Mouse (Mus musculus): ENCODE measurements around the gene Slc27a2. TPM values are rescaled to one million over a fixed set of nuclear protein-coding genes. Genes with fewer than 3 reads are reported as not detected.

Gene Slc27a2
- total and polyA plus RNA-seq, 3 experiments, result 0.27 TPM; not detected in 2

- Histone ChIP-seq H3K9me3 (replicated peaks) (no peaks in the 10 kb centered on the region), H3K27me3 (ENCODE audit: insufficient read depth, low read length) (peaks cover 24% of the 10 kb centered on the region), H3K4me3 (ENCODE audit: low read depth, low read length) (no peak overlapping the region), H3K4me1 (ENCODE audit: insufficient read depth, low read depth, low read length) (peaks cover 13% of the 10 kb centered on the region), H3K36me3 (replicated peaks) (no peaks in the 10 kb centered on the region)
- TF ChIP-seq CTCF (IDR thresholded peaks at IDR 0.05; ENCODE audit: low read depth, low read length) (no peak), TAL1 (conservative IDR thresholded peaks at IDR 0.05; ENCODE audit: low read depth, low read length) (no peak), GATA2 (IDR thresholded peaks at IDR 0.05; ENCODE audit: borderline replicate concordance, low read depth, low read length) (no peak), POLR2AphosphoS5 (IDR thresholded peaks at IDR 0.05; ENCODE audit: insufficient replicate concordance, low read depth, low read length) (no peak), GATA1 (IDR thresholded peaks at IDR 0.05; ENCODE audit: borderline replicate concordance, low read length) (no peak)
- no peak for ATAC-seq (ENCODE audit: extremely low read depth, insufficient number of reproducible peaks, low FRiP score, poor library complexity, severe bottlenecking)
- DNase-seq (ENCODE audit: low spot score), result no peak
Measured at GRCm38 (mm10) chr2:126596347-126597072, 44.3 kb downstream of the Slc27a2 start.

DNA sequence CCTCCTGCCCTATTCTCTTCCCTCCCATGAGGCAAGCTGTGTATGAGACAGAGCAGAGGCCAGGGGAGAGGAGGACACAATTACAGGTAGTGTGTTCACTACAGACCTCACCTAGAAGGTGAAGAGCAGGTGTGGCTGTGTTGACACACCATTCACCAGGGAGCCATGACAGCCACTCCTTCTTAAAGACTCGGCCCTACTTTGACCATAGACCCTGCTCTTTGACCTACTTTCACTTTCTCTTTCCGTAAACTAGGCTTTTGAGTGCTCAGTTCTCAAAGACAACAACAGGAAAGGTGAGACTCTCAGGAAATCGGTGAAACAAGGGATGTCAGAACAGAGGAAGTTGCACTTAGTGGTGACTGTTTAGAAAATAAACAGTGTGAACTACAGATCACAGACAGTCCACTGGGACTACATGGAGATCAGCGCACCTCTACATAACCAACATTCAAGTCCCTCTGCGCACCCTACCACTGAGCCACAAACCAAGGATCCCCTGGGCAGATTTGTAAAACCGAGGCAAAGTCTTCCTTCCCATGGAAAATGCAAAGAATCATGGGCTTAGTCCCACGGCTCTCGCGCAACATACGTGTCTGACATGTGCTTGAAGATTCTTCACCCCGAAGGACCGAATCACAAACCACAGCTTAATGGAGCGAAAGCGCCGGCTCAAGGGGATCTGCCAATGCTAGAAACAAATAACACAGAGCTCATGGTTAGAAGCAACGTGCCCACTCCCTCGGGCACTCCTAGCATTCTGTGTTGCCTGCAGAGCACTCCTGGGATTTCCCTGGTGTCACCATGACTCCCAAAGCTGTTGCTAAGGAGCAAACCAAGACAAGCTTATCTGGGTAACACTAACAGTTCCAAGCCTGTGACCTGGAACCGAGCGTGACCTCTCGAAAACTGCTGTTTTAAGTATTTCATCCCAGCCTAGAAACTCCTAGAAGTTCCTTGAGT is 45.4 kb downstream of the Slc27a2 start:
- no peak for ATAC-seq (ENCODE audit: extremely low read depth, insufficient number of reproducible peaks, low FRiP score, poor library complexity, severe bottlenecking)
- TF ChIP-seq GATA1 (IDR thresholded peaks at IDR 0.05; ENCODE audit: borderline replicate concordance, low read length) (no peak), CTCF (IDR thresholded peaks at IDR 0.05; ENCODE audit: low read depth, low read length) (no peak), GATA2 (IDR thresholded peaks at IDR 0.05; ENCODE audit: borderline replicate concordance, low read depth, low read length) (no peak), POLR2AphosphoS5 (IDR thresholded peaks at IDR 0.05; ENCODE audit: insufficient replicate concordance, low read depth, low read length) (no peak), TAL1 (conservative IDR thresholded peaks at IDR 0.05; ENCODE audit: low read depth, low read length) (no peak)
- H3K4me3 ChIP-seq (ENCODE audit: low read depth, low read length), result peak overlapping the region; percentile 18; the same call in 1 of the 2 replicates

GRCm38 (mm10) chr2:126598359-126598758 is 46.2 kb downstream of the Slc27a2 start:
- Histone ChIP-seq H3K4me1 (ENCODE audit: insufficient read depth, low read depth, low read length) (peaks cover 13% of the 10 kb centered on the region), H3K4me3 (ENCODE audit: low read depth, low read length) (no peak overlapping the region), H3K27me3 (ENCODE audit: insufficient read depth, low read length) (peaks cover 26% of the 10 kb centered on the region), H3K36me3 (replicated peaks) (no peaks in the 10 kb centered on the region), H3K9me3 (replicated peaks) (no peaks in the 10 kb centered on the region)
- DNase-seq (ENCODE audit: low spot score) (no peak), ATAC-seq (ENCODE audit: extremely low read depth, insufficient number of reproducible peaks, low FRiP score, poor library complexity, severe bottlenecking) (no peak)
- TF ChIP-seq GATA1 (IDR thresholded peaks at IDR 0.05; ENCODE audit: borderline replicate concordance, low read length) (no peak), POLR2AphosphoS5 (IDR thresholded peaks at IDR 0.05; ENCODE audit: insufficient replicate concordance, low read depth, low read length) (no peak), CTCF (IDR thresholded peaks at IDR 0.05; ENCODE audit: low read depth, low read length) (no peak), GATA2 (IDR thresholded peaks at IDR 0.05; ENCODE audit: borderline replicate concordance, low read depth, low read length) (no peak), TAL1 (conservative IDR thresholded peaks at IDR 0.05; ENCODE audit: low read depth, low read length) (no peak)

More for the DNA sequence above, 45.4 kb downstream of the Slc27a2 start:
- no peak for DNase-seq (ENCODE audit: low spot score)
- Histone ChIP-seq H3K27me3 (ENCODE audit: insufficient read depth, low read length) (peaks cover 26% of the 10 kb centered on the region), H3K4me1 (ENCODE audit: insufficient read depth, low read depth, low read length) (peaks cover 13% of the 10 kb centered on the region), H3K36me3 (replicated peaks) (no peaks in the 10 kb centered on the region), H3K9me3 (replicated peaks) (no peaks in the 10 kb centered on the region)

GRCm38 (mm10) chr2:126599005-126599404 is 46.8 kb downstream of the Slc27a2 start:
- H3K36me3 ChIP-seq (replicated peaks), result no peaks in the 10 kb centered on the region
- H3K4me1 ChIP-seq (ENCODE audit: insufficient read depth, low read depth, low read length), result peaks cover 13% of the 10 kb centered on the region
- H3K27me3 ChIP-seq (ENCODE audit: insufficient read depth, low read length), result peaks cover 26% of the 10 kb centered on the region
- peak; percentile 28; the same call in 1 of the 2 replicates for ATAC-seq (ENCODE audit: extremely low read depth, insufficient number of reproducible peaks, low FRiP score, poor library complexity, severe bottlenecking)
- DNase-seq (ENCODE audit: low spot score), result no peak
- TF ChIP-seq POLR2AphosphoS5 (IDR thresholded peaks at IDR 0.05; ENCODE audit: insufficient replicate concordance, low read depth, low read length), result no peak
- no peak for TF ChIP-seq CTCF (IDR thresholded peaks at IDR 0.05; ENCODE audit: low read depth, low read length)
- TF ChIP-seq GATA1 (IDR thresholded peaks at IDR 0.05; ENCODE audit: borderline replicate concordance, low read length), result no peak
- TF ChIP-seq GATA2 (IDR thresholded peaks at IDR 0.05; ENCODE audit: borderline replicate concordance, low read depth, low read length), result no peak
- no peak for TF ChIP-seq TAL1 (conservative IDR thresholded peaks at IDR 0.05; ENCODE audit: low read depth, low read length)
- no peak overlapping the region for H3K4me3 ChIP-seq (ENCODE audit: low read depth, low read length)
- no peaks in the 10 kb centered on the region for H3K9me3 ChIP-seq (replicated peaks)

- Histone ChIP-seq H3K4me1 (ENCODE audit: insufficient read depth, low read depth, low read length) (peaks cover 13% of the 10 kb centered on the region), H3K36me3 (replicated peaks) (no peaks in the 10 kb centered on the region), H3K27me3 (ENCODE audit: insufficient read depth, low read length) (peaks cover 24% of the 10 kb centered on the region), H3K4me3 (ENCODE audit: low read depth, low read length) (no peak overlapping the region), H3K9me3 (replicated peaks) (no peaks in the 10 kb centered on the region)
- TF ChIP-seq TAL1 (conservative IDR thresholded peaks at IDR 0.05; ENCODE audit: low read depth, low read length), result no peak
- no peak for TF ChIP-seq GATA2 (IDR thresholded peaks at IDR 0.05; ENCODE audit: borderline replicate concordance, low read depth, low read length)
- no peak for TF ChIP-seq POLR2AphosphoS5 (IDR thresholded peaks at IDR 0.05; ENCODE audit: insufficient replicate concordance, low read depth, low read length)
- TF ChIP-seq CTCF (IDR thresholded peaks at IDR 0.05; ENCODE audit: low read depth, low read length), result no peak
- no peak for TF ChIP-seq GATA1 (IDR thresholded peaks at IDR 0.05; ENCODE audit: borderline replicate concordance, low read length)
- no peak for ATAC-seq (ENCODE audit: extremely low read depth, insufficient number of reproducible peaks, low FRiP score, poor library complexity, severe bottlenecking)
- no peak for DNase-seq (ENCODE audit: low spot score)
Measured at GRCm38 (mm10) chr2:126600533-126600932, 48.3 kb downstream of the Slc27a2 start.

Measured in G1E (cell line).